Mouse (Mus musculus) kidney, postnatal 25 days (tissue): ENCODE measurements at regions not wholly inside any gene's neighbourhood (a gene's known extent, or its start where the extent isn't known, plus 50 kb on each side); places are given as distances from the start of the nearest gene placed in this dataset.
A peak's percentile ranks its signal among the peaks of the same experiment; 100 is the strongest.

ENCODE experiments used
- DNase-seq, 2 experiments: peaks; one replicate each; pipeline ENCODE4 v3.0.0; 2021; ENCODE audit warnings: mixed read lengths in 2 of 2

- DNase-seq, result no peak
Observed at GRCm38 (mm10) chr7:117859419-117859818, 256.6 kb downstream of the Rps15a start.

- no peak for DNase-seq
Observed at GRCm38 (mm10) chr7:117855955-117856354, 260.0 kb downstream of the Rps15a start.

- DNase-seq, result no peak
Observed at GRCm38 (mm10) chr7:117853716-117854115, 262.3 kb downstream of the Rps15a start.

GRCm38 (mm10) chr7:117852866-117853265 lies 263.1 kb downstream of the Rps15a start:
- DNase-seq, result no peak

- no peak for DNase-seq
Observed at GRCm38 (mm10) chr7:117850822-117851221, 265.2 kb downstream of the Rps15a start.

- no peak for DNase-seq
Observed at GRCm38 (mm10) chr7:117846041-117846440, 269.9 kb downstream of the Rps15a start.

GRCm38 (mm10) chr7:117842780-117843179 lies 273.2 kb downstream of the Rps15a start:
- no peak for DNase-seq

DNA sequence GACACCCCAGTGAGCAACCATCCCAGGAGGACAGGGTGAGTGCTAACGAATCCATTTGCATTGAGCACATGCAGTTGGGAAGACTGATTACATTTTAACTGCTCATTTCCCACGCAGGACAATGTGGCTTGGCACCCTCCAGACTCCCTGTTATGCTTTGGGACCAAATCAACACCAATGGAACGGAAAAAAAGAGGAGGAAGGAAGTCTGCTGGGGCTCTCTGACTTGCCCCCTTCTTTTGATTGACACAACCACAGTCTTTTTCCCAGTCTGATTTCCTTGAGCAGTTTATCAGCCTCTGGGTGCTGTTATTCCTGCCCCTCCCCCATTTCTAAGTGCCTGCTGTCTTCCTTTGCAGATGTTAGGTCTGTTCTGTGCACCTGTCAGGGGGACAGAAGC lies 321.0 kb downstream of the Rps15a start:
- DNase-seq, result no peak

DNA sequence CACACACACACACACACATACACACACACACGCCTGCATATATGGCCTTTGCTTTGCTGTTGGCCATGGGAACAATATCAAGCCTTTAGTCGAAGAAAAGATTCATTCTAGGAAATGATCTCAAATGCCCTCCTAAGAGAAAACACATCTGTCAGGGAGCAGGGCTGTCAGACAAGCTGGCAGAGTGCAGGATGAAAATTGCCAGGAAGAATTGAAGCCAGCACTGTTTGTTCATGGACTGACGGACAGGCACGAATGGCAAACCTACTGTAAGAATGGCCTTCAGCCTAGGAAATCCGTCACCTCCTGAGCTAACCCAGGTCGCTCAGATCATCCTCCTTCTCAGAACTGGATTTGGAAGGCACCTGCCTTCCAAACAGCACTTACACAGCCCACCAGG lies 322.0 kb downstream of the Rps15a start:
- no peak for DNase-seq

- no peak for DNase-seq
Observed at GRCm38 (mm10) chr7:117792456-117792855, 323.5 kb downstream of the Rps15a start.

GRCm38 (mm10) chr7:117778996-117779395 lies 337.0 kb downstream of the Rps15a start:
- no peak for DNase-seq

GRCm38 (mm10) chr7:117777921-117778320 lies 338.1 kb downstream of the Rps15a start:
- DNase-seq, result no peak

- DNase-seq, result no peak
Observed at GRCm38 (mm10) chr7:117771836-117772235, 344.2 kb downstream of the Rps15a start.

GRCm38 (mm10) chr7:117759506-117759905 lies 356.5 kb downstream of the Rps15a start:
- DNase-seq, result no peak

- no peak for DNase-seq
Observed at GRCm38 (mm10) chr7:117757033-117757432, 359.0 kb downstream of the Rps15a start.

GRCm38 (mm10) chr7:117755830-117756229 lies 360.2 kb downstream of the Rps15a start:
- no peak for DNase-seq

- DNase-seq, result peak in 1 of 2 experiments; percentile 35
Observed at GRCm38 (mm10) chr7:117753296-117753695, 362.7 kb downstream of the Rps15a start.

GRCm38 (mm10) chr7:117752302-117753185 lies 363.4 kb downstream of the Rps15a start:
- DNase-seq, result no peak

DNA sequence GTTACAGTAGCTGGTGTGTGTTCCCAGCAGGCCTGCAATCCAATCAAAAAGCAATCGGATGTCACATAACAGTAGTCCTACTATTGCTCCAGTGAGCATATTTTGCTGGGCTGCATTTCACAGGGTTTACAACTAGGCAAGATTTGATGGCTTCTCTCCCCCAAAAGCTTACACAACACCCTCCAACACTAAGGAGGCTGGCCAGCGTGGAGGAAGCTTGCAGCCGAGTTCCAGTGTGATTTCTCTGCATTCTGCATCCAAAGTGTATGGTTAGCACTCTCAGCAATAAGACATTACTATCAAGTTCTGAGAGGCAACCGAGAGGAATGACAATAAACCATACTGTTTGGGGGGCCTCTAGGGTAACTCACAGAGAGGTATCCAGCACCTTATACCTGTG lies 367.2 kb downstream of the Xylt1 start:
- DNase-seq, result no peak

- DNase-seq, result no peak
Observed at GRCm38 (mm10) chr7:117746393-117746792, 365.6 kb downstream of the Xylt1 start.

GRCm38 (mm10) chr7:117739706-117740105 lies 358.9 kb downstream of the Xylt1 start:
- no peak for DNase-seq

DNA sequence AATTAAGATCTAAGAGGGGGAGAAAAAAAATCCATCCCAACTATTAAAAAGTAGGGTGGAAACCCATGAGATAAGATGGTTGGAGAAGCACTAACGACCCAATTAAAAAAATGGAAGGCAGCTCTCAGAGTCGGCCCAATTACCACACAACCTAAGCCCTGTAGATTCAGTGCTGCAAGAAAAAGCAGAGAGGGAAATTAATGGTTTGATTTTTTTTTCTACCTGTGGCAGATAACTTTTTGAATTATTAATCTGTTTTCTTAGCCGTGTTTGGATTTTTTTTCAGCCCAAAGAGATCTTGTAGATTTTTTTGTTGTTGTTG lies 354.9 kb downstream of the Xylt1 start:
- DNase-seq, result no peak

DNA sequence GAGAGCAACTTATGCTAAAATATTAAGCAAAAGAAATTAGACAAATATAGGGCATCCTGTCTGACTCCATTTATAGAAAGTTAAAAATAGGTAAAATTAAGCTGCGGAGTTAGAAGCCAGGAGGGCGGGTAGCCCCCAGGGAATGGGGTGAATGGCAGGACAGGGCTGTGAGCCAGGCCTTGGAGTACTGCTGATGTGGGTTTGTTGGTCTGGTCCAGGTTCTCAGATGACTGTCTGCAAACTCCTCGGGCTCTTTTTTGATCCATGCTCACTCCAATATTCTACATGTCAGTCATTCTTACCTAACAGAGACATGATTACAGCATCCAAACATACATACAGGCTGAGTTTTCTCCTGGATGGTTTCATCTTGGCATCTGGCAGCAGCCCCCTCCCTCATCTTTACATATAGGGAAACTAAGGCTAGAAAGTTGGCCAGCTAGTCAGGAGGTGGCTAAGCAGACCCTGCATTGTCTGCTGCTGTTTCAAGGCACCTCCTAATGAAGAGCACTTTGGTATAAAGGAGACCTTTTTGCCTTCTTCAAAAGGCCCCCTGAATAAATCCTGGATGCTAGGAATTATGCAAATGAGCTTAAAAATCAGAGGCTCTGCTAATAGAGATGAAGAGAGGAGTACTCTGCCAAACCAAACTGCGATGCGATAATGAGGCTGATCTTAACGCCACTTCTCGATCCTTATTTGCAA lies 354.4 kb downstream of the Xylt1 start:
- DNase-seq, result no peak

GRCm38 (mm10) chr7:117729067-117729466 lies 348.3 kb downstream of the Xylt1 start:
- peak in 1 of 2 experiments; percentile 13 for DNase-seq
